Mouse (Mus musculus): ENCODE results near the gene Tram2. TPM values are rescaled to one million over a fixed set of nuclear protein-coding genes. Genes with fewer than 3 reads are reported as not detected.

Tram2 gene
- polyA plus RNA-seq, 1 experiment: 9.6 TPM

- no peak for DNase-seq (ENCODE audit: low spot score)
Observed at GRCm38 (mm10) chr1:21067536-21068221, 11.3 kb downstream of the Tram2 start.

GRCm38 (mm10) chr1:21064153-21064552 is 14.9 kb downstream of the Tram2 start:
- no peak for DNase-seq (ENCODE audit: low spot score)

- no peak for DNase-seq (ENCODE audit: low spot score)
Observed at GRCm38 (mm10) chr1:21059385-21060109, 19.5 kb downstream of the Tram2 start.

GRCm38 (mm10) chr1:21053009-21053408 is 26.0 kb downstream of the Tram2 start:
- no peak for DNase-seq (ENCODE audit: low spot score)

GRCm38 (mm10) chr1:21052608-21053007 is 26.4 kb downstream of the Tram2 start:
- DNase-seq (ENCODE audit: low spot score): no peak

GRCm38 (mm10) chr1:21052132-21052545 is 26.9 kb downstream of the Tram2 start:
- no peak for DNase-seq (ENCODE audit: low spot score)

- DNase-seq (ENCODE audit: low spot score): no peak
Observed at GRCm38 (mm10) chr1:21049005-21049404, 30.0 kb downstream of the Tram2 start.

- DNase-seq (ENCODE audit: low spot score): no peak
Observed at GRCm38 (mm10) chr1:21048402-21048801, 30.6 kb downstream of the Tram2 start.

GRCm38 (mm10) chr1:21042461-21042860 is 36.6 kb downstream of the Tram2 start:
- DNase-seq (ENCODE audit: low spot score): no peak

- DNase-seq (ENCODE audit: low spot score): no peak
Observed at GRCm38 (mm10) chr1:21040610-21041326, 38.3 kb downstream of the Tram2 start.

- DNase-seq (ENCODE audit: low spot score): no peak
Observed at GRCm38 (mm10) chr1:21040173-21040572, 38.9 kb downstream of the Tram2 start.

GRCm38 (mm10) chr1:21039564-21039963 is 39.5 kb downstream of the Tram2 start:
- DNase-seq (ENCODE audit: low spot score): no peak

- DNase-seq (ENCODE audit: low spot score): no peak
Observed at GRCm38 (mm10) chr1:21037881-21038601, 41.0 kb downstream of the Tram2 start.

- no peak for DNase-seq (ENCODE audit: low spot score)
Observed at GRCm38 (mm10) chr1:21035878-21036277, 43.2 kb downstream of the Tram2 start.

GRCm38 (mm10) chr1:21033792-21034119 is 45.3 kb downstream of the Tram2 start:
- DNase-seq (ENCODE audit: low spot score): no peak

GRCm38 (mm10) chr1:21033065-21033791 is 45.8 kb downstream of the Tram2 start:
- no peak for DNase-seq (ENCODE audit: low spot score)

GRCm38 (mm10) chr1:21031650-21032049 is 47.4 kb downstream of the Tram2 start:
- DNase-seq (ENCODE audit: low spot score): no peak

GRCm38 (mm10) chr1:21029000-21029399 is 50.0 kb downstream of the Tram2 start:
- DNase-seq (ENCODE audit: low spot score): peak; percentile 0

- DNase-seq (ENCODE audit: low spot score): peak; percentile 13
Observed at GRCm38 (mm10) chr1:21026534-21026933, 52.5 kb downstream of the Tram2 start.

GRCm38 (mm10) chr1:21025203-21025602 is 53.8 kb downstream of the Tram2 start:
- DNase-seq (ENCODE audit: low spot score): no peak

- peak; percentile 11 for DNase-seq (ENCODE audit: low spot score)
Observed at GRCm38 (mm10) chr1:21023101-21023500, 55.9 kb downstream of the Tram2 start.

All from urinary bladder, adult 2 months (tissue).